Mouse (Mus musculus): ENCODE measurements around the gene Polr3k. TPM values are rescaled to one million over a fixed set of nuclear protein-coding genes. Genes with fewer than 3 reads are reported as not detected.
A peak's percentile ranks its signal among the peaks of the same experiment; 100 is the strongest.

Gene Polr3k
- 104 and 106 TPM in 2 replicates for polyA plus RNA-seq (2015; fragmentation: Nextera tagmentation; extraction: Ambion mirVana)

- Histone ChIP-seq H3K27ac (replicated peaks) (peak within 1 kb of the TSS; percentile 91), H3K9me3 (no peaks in the 10 kb centered on the region), H3K36me3 (peaks cover 14% of the 10 kb centered on the region), H3K4me3 (peak within 1 kb of the TSS; percentile 73), H3K9ac (replicated peaks) (peak within 1 kb of the TSS; percentile 85), H3K4me1 (peaks cover 35% of the 10 kb centered on the region), H3K27me3 (no peaks in the 10 kb centered on the region), H3K4me2 (replicated peaks) (peak within 1 kb of the TSS; percentile 71)
- peak; percentile 100 for ATAC-seq (replicated peaks)
- under 1% methylated on average over 35 of the region's 35 CpGs for WGBS
Measured at GRCm38 (mm10) chr2:181863791-181864535, at the start of gene Polr3k. Polr3k (plus strand) TSS chr2:181864337.

- Histone ChIP-seq H3K36me3 (peaks cover 58% of the 10 kb centered on the region), H3K9ac (replicated peaks) (no peak overlapping the region), H3K4me2 (replicated peaks) (no peak overlapping the region), H3K27me3 (no peaks in the 10 kb centered on the region), H3K4me3 (no peak overlapping the region), H3K27ac (replicated peaks) (no peak overlapping the region), H3K9me3 (no peaks in the 10 kb centered on the region), H3K4me1 (no peaks in the 10 kb centered on the region)
- 70% methylated on average over 2 of the region's 2 CpGs for WGBS
- ATAC-seq (replicated peaks) = no peak
Measured at GRCm38 (mm10) chr2:181829032-181829650, 35.0 kb upstream of the Polr3k start.

GRCm38 (mm10) chr2:181832745-181833144 is 31.4 kb upstream of the Polr3k start:
- no peaks in the 10 kb centered on the region for H3K9me3 ChIP-seq
- peaks cover 6% of the 10 kb centered on the region for H3K4me1 ChIP-seq
- WGBS = 72% methylated on average over 2 of the region's 2 CpGs

GRCm38 (mm10) chr2:181837372-181838292 is 26.5 kb upstream of the Polr3k start, which contains the start of gene Pcmtd2:
Pcmtd2 (plus strand) TSS chr2:181837854.
- Histone ChIP-seq H3K9ac (replicated peaks) (peak within 1 kb of the TSS; percentile 82), H3K9me3 (no peaks in the 10 kb centered on the region), H3K27me3 (no peaks in the 10 kb centered on the region), H3K27ac (replicated peaks) (peak within 1 kb of the TSS; percentile 89), H3K4me1 (peaks cover 17% of the 10 kb centered on the region), H3K4me2 (replicated peaks) (peak within 1 kb of the TSS; percentile 79), H3K4me3 (peak within 1 kb of the TSS; percentile 89), H3K36me3 (peaks cover 11% of the 10 kb centered on the region; the same call in 1 of the 2 replicates)
- ATAC-seq (replicated peaks) = peak; percentile 98
- WGBS = under 1% methylated on average over 35 of the region's 35 CpGs

More at GRCm38 (mm10) chr2:181832745-181833144, 31.4 kb upstream of the Polr3k start:
- Histone ChIP-seq H3K36me3 (peaks cover 27% of the 10 kb centered on the region), H3K27ac (replicated peaks) (no peak overlapping the region), H3K4me3 (no peak overlapping the region), H3K27me3 (no peaks in the 10 kb centered on the region), H3K4me2 (replicated peaks) (no peak overlapping the region), H3K9ac (replicated peaks) (no peak overlapping the region)
- ATAC-seq (replicated peaks) = no peak

GRCm38 (mm10) chr2:181838293-181838680 is 25.9 kb upstream of the Polr3k start:
- Histone ChIP-seq H3K9ac (replicated peaks) (peak overlapping the region; percentile 82), H3K9me3 (no peaks in the 10 kb centered on the region), H3K27ac (replicated peaks) (peak overlapping the region; percentile 89), H3K36me3 (peaks cover 12% of the 10 kb centered on the region; the same call in 1 of the 2 replicates), H3K4me1 (peaks cover 17% of the 10 kb centered on the region), H3K4me2 (replicated peaks) (peak overlapping the region; percentile 79), H3K27me3 (no peaks in the 10 kb centered on the region), H3K4me3 (peak overlapping the region; percentile 89)
- WGBS = 0% methylated on average over 3 of the region's 3 CpGs
- peak; percentile 7; the same call in 1 of the 2 replicates for ATAC-seq (replicated peaks)

GRCm38 (mm10) chr2:181845709-181846394 is 18.3 kb upstream of the Polr3k start:
- WGBS = 80% methylated on average over 5 of the region's 5 CpGs
- Histone ChIP-seq H3K27me3 (no peaks in the 10 kb centered on the region), H3K4me2 (replicated peaks) (no peak overlapping the region), H3K36me3 (peaks cover 58% of the 10 kb centered on the region), H3K9me3 (no peaks in the 10 kb centered on the region), H3K9ac (replicated peaks) (no peak overlapping the region), H3K4me1 (no peaks in the 10 kb centered on the region), H3K4me3 (no peak overlapping the region), H3K27ac (replicated peaks) (no peak overlapping the region)
- no peak for ATAC-seq (replicated peaks)

- under 1% methylated on average over 22 of the region's 22 CpGs for WGBS
- no peak; the same call in 1 of the 2 replicates for ATAC-seq (replicated peaks)
- Histone ChIP-seq H3K9me3 (no peaks in the 10 kb centered on the region), H3K4me2 (replicated peaks) (peak overlapping the region; percentile 71), H3K4me3 (peak overlapping the region; percentile 73), H3K9ac (replicated peaks) (peak overlapping the region; percentile 85), H3K36me3 (peaks cover 16% of the 10 kb centered on the region), H3K4me1 (peaks cover 35% of the 10 kb centered on the region), H3K27me3 (no peaks in the 10 kb centered on the region), H3K27ac (replicated peaks) (peak overlapping the region; percentile 91)
Measured at GRCm38 (mm10) chr2:181864536-181864860, 361 bp downstream of the Polr3k start.

- Histone ChIP-seq H3K36me3 (peaks cover 27% of the 10 kb centered on the region), H3K4me1 (peaks cover 35% of the 10 kb centered on the region), H3K9me3 (no peaks in the 10 kb centered on the region), H3K9ac (replicated peaks) (no peak overlapping the region), H3K4me3 (no peak overlapping the region), H3K27me3 (no peaks in the 10 kb centered on the region), H3K27ac (replicated peaks) (no peak overlapping the region), H3K4me2 (replicated peaks) (no peak overlapping the region)
- WGBS = 54% methylated on average over 5 of the region's 5 CpGs
- no peak for ATAC-seq (replicated peaks)
Measured at GRCm38 (mm10) chr2:181866931-181867330, 2.8 kb downstream of the Polr3k start.

GRCm38 (mm10) chr2:181871039-181871438 is 6.9 kb downstream of the Polr3k start:
- H3K4me1 ChIP-seq = peaks cover 16% of the 10 kb centered on the region
- no peak overlapping the region for H3K9ac ChIP-seq (replicated peaks)
- peaks cover 34% of the 10 kb centered on the region for H3K36me3 ChIP-seq
- no peak overlapping the region for H3K27ac ChIP-seq (replicated peaks)
- no peak overlapping the region for H3K4me3 ChIP-seq
- H3K9me3 ChIP-seq = no peaks in the 10 kb centered on the region
- H3K4me2 ChIP-seq (replicated peaks) = no peak overlapping the region
- no peak for ATAC-seq (replicated peaks)
- H3K27me3 ChIP-seq = no peaks in the 10 kb centered on the region
- WGBS = 94% methylated on average over 2 of the region's 2 CpGs

- ATAC-seq (replicated peaks) = no peak
- Histone ChIP-seq H3K9ac (replicated peaks) (no peak overlapping the region), H3K4me3 (no peak overlapping the region), H3K27ac (replicated peaks) (no peak overlapping the region), H3K4me2 (replicated peaks) (no peak overlapping the region), H3K9me3 (no peaks in the 10 kb centered on the region), H3K36me3 (peaks cover 19% of the 10 kb centered on the region), H3K27me3 (no peaks in the 10 kb centered on the region), H3K4me1 (no peaks in the 10 kb centered on the region)
- WGBS = 76% methylated on average over 1 of the region's 1 CpGs
Measured at GRCm38 (mm10) chr2:181878903-181879302, 14.8 kb downstream of the Polr3k start.

- Histone ChIP-seq H3K9ac (replicated peaks) (no peak overlapping the region), H3K4me3 (no peak overlapping the region), H3K36me3 (peaks cover 3% of the 10 kb centered on the region; the same call in 1 of the 2 replicates), H3K27me3 (no peaks in the 10 kb centered on the region), H3K4me2 (replicated peaks) (no peak overlapping the region), H3K4me1 (no peaks in the 10 kb centered on the region), H3K9me3 (no peaks in the 10 kb centered on the region), H3K27ac (replicated peaks) (no peak overlapping the region)
- ATAC-seq (replicated peaks) = no peak
- 94% methylated on average over 3 of the region's 3 CpGs for WGBS
Measured at GRCm38 (mm10) chr2:181883022-181883749, 19.0 kb downstream of the Polr3k start.
